Mouse (Mus musculus): ENCODE measurements at regions not wholly inside any gene's neighbourhood (a gene's known extent, or its start where the extent isn't known, plus 50 kb on each side); places are given as distances from the start of the nearest gene placed in this dataset.

- no peak for DNase-seq
- intact Hi-C loops (cut with DNase I; ENCODE audit: low total_unique reads), result no loop called here
Observed at GRCm38 (mm10) chr7:71648314-71648713, 297.0 kb upstream of the Gm10295 start.

GRCm38 (mm10) chr7:71646944-71647343, 295.7 kb upstream of the Gm10295 start:
- intact Hi-C loops (cut with DNase I; ENCODE audit: low total_unique reads), result no loop called here
- no peak for DNase-seq

DNA sequence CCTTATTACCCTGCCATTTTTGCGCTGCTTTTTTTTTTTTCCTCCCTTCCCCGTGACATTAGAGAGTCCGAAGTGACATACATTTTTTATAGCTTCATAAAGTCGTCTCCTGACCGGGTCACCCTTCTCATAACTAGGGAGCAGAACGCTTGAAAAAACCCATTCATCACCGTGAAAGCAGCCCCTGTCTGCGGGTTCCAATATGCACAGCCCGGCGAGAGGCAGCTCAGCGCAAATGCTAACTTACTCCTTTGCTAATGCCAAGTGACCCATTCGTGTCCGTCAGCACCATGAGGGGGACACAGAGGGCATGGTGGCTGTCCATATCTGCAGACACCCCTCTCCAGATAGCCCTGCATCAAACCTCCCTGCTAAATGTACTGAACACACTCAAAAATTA, 271.8 kb upstream of the Gm10295 start:
- DNase-seq, result no peak
- intact Hi-C loops (cut with DNase I; ENCODE audit: low total_unique reads), result no loop called here

- DNase-seq, result no peak
- intact Hi-C loops (cut with DNase I; ENCODE audit: low total_unique reads), result no loop called here
Observed at GRCm38 (mm10) chr7:71603159-71603558, 251.9 kb upstream of the Gm10295 start.

DNA sequence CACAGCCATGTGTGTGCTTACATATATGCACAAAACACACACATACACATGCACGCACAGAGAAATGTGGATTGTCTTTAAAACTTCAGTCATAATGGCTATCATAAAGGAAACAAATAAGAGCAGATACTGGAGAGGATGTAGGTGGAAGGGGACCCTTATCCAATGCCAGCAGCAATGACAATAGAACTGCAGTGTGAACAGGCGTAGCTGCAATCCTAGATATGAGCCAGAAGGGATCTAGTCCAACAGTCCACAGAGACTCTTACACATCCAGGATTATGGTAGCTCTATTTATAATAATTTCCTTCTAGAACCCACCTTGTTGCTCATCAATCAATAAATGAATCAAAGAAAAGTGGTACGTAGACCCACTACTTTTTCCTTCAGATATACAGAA, 245.5 kb upstream of the Gm10295 start:
- intact Hi-C loops (cut with DNase I; ENCODE audit: low total_unique reads), result no loop called here
- no peak for DNase-seq

DNA sequence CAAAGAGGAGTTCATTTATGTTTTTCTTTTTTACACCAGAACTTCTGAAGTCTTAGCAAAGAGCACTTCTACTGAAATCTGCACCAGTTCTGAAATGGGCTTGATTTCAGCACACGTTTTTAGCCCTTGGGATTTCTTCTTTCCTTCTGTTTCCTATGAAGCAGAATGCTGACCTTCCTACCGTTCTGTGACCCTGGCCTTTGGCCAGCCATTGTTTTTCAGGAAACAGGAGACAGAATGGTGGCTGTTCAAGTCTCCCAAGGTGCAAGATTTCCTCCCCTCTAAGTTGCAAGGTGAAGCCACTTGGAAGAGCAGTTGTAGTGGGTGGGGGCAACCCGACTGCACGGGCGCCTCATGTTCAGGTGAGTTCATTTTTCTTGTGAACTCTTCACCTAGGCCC, 236.3 kb upstream of the Gm10295 start:
- intact Hi-C loops (cut with DNase I; ENCODE audit: low total_unique reads), result no loop called here

GRCm38 (mm10) chr7:71583443-71584055, 232.3 kb upstream of the Gm10295 start:
- peak; percentile 46 for DNase-seq
- intact Hi-C loops (cut with DNase I; ENCODE audit: low total_unique reads), result no loop called here

More for the DNA sequence above, 236.3 kb upstream of the Gm10295 start:
- DNase-seq, result no peak

GRCm38 (mm10) chr7:71581746-71582145, 230.5 kb upstream of the Gm10295 start:
- intact Hi-C loops (cut with DNase I; ENCODE audit: low total_unique reads), result no loop called here
- DNase-seq, result peak; percentile 37

DNA sequence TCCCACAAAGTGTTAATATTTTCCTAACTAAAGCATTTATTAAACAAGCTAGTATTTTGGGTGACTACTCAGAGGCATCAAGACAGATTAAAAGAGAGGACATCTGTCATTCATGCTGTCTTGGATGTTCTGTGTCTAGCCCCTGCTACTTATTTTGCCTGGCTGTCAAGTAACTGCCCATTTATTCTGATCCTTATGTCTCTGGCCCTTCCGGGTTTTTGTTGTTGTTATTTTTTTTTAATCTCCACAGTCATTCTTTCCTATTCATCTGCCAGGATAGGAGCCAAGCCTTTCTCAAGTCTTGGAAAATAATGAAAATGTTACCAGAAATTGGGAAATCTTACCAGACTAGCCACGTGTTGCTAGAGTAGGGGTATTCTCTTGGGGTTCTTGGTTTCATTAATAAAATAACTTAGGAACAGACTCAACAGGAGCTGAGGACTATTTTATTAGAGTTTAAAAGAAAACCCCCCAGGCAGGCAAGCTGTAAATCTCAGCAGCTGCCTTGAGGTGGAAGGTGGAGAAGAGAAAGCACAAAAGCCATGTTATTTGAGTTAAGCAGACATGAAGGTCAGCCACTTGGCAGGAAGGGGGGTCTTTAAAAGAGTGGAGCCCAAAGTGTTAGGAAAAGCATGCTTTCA, 209.1 kb upstream of the Gm10295 start:
- intact Hi-C loops (cut with DNase I; ENCODE audit: low total_unique reads), result no loop called here
- no peak for DNase-seq

DNA sequence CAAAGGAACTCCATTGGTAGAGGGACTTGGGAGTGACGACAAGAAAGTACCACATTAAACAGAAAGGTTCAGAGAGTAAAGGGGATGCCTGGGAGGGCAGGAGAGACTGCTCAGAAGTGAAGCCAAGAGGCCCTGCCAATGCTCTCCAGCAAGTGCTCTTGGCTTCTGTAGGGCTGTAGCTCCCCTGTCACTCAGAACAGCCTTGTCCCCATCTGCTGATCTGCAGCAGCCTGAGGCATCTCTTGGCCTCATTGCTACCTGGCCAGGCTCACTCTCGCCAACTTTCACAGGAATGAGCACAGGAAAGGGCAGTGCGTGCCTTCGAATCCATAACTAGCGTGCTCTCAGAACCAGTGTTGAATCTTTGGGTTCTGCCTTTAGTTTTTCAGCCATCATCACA, 205.2 kb upstream of the Gm10295 start:
- intact Hi-C loops (cut with DNase I; ENCODE audit: low total_unique reads), result no loop called here
- no peak for DNase-seq

DNA sequence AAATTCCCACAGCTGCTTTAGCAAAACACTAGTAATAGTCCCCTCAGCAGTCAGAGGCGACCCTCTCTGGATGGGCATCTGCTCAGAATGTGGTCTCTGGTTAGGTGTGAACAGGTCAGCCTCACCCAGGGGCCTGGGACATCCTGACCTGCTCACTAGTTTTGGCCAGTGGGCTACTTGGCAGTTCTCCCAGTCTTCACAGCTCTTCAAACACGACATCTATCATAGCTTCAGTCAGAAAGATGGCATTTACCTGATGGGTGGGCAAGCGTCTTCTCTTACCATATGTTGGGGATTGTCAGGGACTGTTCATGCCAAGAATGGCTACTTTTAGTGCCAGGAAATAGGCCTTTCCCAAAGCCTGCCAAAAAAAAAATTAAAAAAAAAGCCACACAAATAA, 204.2 kb upstream of the Gm10295 start:
- intact Hi-C loops (cut with DNase I; ENCODE audit: low total_unique reads), result no loop called here
- DNase-seq, result no peak

GRCm38 (mm10) chr7:71546606-71547213, 195.4 kb upstream of the Gm10295 start:
- intact Hi-C loops (cut with DNase I; ENCODE audit: low total_unique reads), result no loop called here

GRCm38 (mm10) chr7:71541467-71541866, 190.2 kb upstream of the Gm10295 start:
- intact Hi-C loops (cut with DNase I; ENCODE audit: low total_unique reads), result no loop called here
- no peak for DNase-seq

More at GRCm38 (mm10) chr7:71546606-71547213, 195.4 kb upstream of the Gm10295 start:
- DNase-seq, result no peak

- DNase-seq, result no peak
- intact Hi-C loops (cut with DNase I; ENCODE audit: low total_unique reads), result no loop called here
Observed at GRCm38 (mm10) chr7:71533109-71533508, 181.8 kb upstream of the Gm10295 start.

- intact Hi-C loops (cut with DNase I; ENCODE audit: low total_unique reads), result no loop called here
- DNase-seq, result no peak
Observed at GRCm38 (mm10) chr7:71531496-71531895, 180.2 kb upstream of the Gm10295 start.

GRCm38 (mm10) chr7:71530922-71531321, 179.6 kb upstream of the Gm10295 start:
- intact Hi-C loops (cut with DNase I; ENCODE audit: low total_unique reads), result no loop called here
- DNase-seq, result no peak

DNA sequence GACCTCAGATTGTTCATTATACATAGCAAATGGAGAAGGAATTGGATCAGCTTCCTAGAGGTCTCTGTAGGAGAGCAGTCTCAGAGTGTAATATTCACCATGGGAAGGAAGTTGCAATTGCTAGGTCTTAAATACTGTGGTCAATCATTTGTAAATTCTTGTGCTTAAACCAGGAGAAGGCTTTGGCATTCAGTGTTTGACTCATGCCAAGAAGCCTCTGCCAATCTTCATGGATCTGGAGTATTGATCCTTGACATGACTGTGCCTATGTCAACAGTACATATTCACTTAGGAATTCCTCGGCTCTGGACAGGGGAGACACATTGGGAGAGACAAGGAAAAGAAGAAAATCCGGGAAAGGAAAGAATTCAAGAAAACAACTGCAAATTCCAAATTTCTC, 174.9 kb upstream of the Gm10295 start:
- no peak for DNase-seq
- intact Hi-C loops (cut with DNase I; ENCODE audit: low total_unique reads), result no loop called here

- intact Hi-C loops (cut with DNase I; ENCODE audit: low total_unique reads), result no loop called here
- no peak for DNase-seq
Observed at GRCm38 (mm10) chr7:71524577-71525126, 173.4 kb upstream of the Gm10295 start.

DNA sequence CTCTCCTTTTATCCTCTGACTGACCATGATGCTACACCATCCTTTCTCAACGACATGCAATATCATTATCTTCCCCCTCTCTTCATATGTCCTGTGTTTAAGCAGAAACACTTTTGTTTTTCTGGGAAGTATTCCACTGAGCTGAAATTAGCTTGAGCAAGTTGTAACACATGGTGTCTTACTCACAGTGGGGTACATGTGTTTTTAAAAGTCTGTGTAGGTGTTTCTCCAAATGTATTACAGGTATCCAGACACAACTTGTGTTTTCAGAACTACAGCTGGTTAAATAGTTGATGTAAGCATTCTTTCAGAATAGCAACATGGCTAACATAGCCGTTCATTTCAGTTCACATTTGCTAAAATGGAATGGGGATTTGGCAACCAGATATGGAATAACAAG, 172.8 kb upstream of the Gm10295 start:
- intact Hi-C loops (cut with DNase I; ENCODE audit: low total_unique reads), result no loop called here
- no peak for DNase-seq

- no peak for DNase-seq
- intact Hi-C loops (cut with DNase I; ENCODE audit: low total_unique reads), result no loop called here
Observed at GRCm38 (mm10) chr7:71507379-71507778, 156.1 kb upstream of the Gm10295 start.

DNA sequence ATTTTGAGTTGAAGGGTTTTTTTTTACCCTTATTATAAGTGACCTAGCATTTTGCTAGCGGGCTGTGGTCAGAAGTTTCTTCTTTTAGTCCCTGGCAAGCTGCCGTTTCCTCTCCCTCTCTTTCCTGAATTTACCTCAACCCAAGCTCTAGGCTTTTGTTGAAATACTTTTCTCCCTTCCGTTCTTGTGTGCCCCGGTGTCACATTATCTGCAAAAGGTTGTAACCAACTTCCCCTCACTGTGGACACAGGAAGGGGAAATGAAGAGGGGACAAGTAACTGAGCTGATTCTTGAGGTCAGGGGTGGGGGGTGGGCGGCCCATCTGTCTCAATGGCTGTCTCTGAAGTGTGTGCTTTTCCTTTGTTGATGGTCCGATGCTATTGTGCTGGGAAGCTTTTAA, 149.4 kb upstream of the Gm10295 start:
- no peak for DNase-seq
- intact Hi-C loops (cut with DNase I; ENCODE audit: low total_unique reads), result no loop called here
